Mouse (Mus musculus): ENCODE measurements at regions not wholly inside any gene's neighbourhood (a gene's known extent, or its start where the extent isn't known, plus 50 kb on each side); places are given as distances from the start of the nearest gene placed in this dataset.

DNA sequence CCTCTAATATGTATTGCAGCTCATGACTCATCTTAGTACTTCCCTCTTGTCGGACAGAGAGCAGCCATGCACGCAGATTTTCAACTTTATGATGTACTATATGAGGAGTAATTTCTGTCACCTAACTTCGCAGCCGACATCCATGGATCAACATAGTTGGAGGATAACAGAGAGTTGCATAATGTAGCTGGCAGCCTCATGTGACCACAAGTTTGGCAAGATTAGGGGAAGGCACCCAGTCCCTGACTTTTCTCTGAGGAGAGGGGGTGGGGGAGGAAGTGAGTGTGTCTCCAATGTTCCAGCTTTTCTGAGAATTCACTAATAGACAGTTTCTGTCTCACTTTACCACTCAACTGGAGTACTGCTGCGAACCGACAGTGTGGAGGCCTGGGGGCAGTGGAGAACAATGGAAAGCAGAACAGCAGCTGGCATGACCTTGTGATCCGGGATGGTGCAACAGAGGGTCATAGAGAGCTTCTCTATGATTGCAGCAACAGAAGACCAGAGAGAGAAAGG lies 424.0 kb downstream of the Ptprc start:
- in situ Hi-C loops (cut with MboI, MseI), result no loop called here

- in situ Hi-C loops (cut with MboI, MseI), result no loop called here
Measured at GRCm38 (mm10) chr1:137750894-137751293, 424.6 kb downstream of the Ptprc start.

- in situ Hi-C loops (cut with MboI, MseI), result no loop called here
Measured at GRCm38 (mm10) chr1:137746129-137746528, 429.4 kb downstream of the Ptprc start.

GRCm38 (mm10) chr1:137738157-137738851 lies 437.2 kb downstream of the Ptprc start:
- in situ Hi-C loops (cut with MboI, MseI), result no loop called here

DNA sequence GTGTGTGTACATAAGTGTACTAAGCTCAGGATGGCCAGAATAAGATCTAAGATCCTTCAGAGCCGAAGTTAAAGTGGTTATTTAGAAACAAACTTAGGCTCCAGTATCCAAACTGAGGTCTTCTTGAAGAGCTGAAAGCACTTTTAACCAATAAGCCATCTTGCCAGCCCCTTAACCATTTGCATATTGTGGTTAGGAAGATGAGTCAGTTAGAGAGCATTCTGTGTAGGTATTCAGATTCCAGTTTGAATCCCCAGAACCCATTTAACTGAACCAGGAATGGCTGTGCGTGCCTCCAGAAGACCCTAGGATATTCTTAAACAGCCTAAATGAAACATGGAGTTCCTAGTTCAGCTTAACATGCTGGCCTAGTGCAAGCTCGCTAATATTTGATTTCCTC lies 471.6 kb downstream of the Ptprc start:
- in situ Hi-C loops (cut with MboI, MseI), result no loop called here

GRCm38 (mm10) chr1:137698876-137699275 lies 476.6 kb downstream of the Ptprc start:
- in situ Hi-C loops (cut with MboI, MseI), result loop anchor here (25.0 kb wide), 1 partner anchor 513 kb away; no protein-coding TSS in a partner anchor

GRCm38 (mm10) chr1:137697289-137697688 lies 478.2 kb downstream of the Ptprc start:
- in situ Hi-C loops (cut with MboI, MseI), result loop anchor here (25.0 kb wide), 1 partner anchor 515 kb away; no protein-coding TSS in a partner anchor

GRCm38 (mm10) chr1:137696796-137697195 lies 478.7 kb downstream of the Ptprc start:
- in situ Hi-C loops (cut with MboI, MseI), result loop anchor here (25.0 kb wide), 1 partner anchor 516 kb away; no protein-coding TSS in a partner anchor

- in situ Hi-C loops (cut with MboI, MseI), result loop anchor here (25.0 kb wide), 1 partner anchor 517 kb away; no protein-coding TSS in a partner anchor
Measured at GRCm38 (mm10) chr1:137695751-137696150, 479.8 kb downstream of the Ptprc start.

- in situ Hi-C loops (cut with MboI, MseI), result loop anchor here (25.0 kb wide), 1 partner anchor 520 kb away; no protein-coding TSS in a partner anchor
Measured at GRCm38 (mm10) chr1:137692525-137692924, 483.0 kb downstream of the Ptprc start.

DNA sequence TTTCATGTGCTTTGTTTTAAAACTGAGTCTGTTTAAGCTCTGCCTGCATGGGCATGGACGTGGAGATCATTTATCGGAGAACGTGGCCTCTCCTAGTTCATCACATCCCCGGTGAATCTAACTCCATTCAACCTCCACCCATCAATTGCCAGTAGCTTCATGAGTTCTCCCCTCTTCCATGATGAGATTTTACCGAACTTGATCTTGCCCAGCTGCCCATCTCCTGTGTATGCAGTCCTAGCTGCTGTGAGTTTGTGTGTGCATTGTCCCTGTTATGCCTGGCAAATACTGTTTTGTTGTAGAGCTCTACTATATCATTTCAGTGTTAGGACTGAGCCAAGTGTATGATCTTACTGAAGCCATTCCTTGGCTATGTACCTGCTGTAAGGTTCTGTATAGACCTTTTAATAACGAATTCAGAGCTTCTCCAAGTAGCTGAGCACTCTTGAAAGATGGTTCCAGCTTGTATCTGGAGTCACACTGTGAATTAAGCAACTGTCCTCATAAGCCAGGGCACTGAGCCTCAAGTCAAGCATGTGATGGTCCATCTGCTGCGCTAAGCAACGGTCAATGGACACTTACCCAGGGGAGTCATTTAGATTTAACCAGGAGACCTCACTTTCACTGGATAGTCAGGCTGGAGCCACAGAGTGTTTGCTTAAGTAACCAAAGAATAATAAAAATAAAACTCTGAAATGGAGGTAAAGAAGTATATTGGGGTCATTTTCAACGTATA lies 484.5 kb downstream of the Ptprc start:
- in situ Hi-C loops (cut with MboI, MseI), result loop anchor here (25.0 kb wide), 1 partner anchor 521 kb away; no protein-coding TSS in a partner anchor

GRCm38 (mm10) chr1:137670650-137671049 lies 504.9 kb downstream of the Ptprc start:
- in situ Hi-C loops (cut with MboI, MseI), result loop anchor here (25.0 kb wide), 1 partner anchor 367 kb away; no protein-coding TSS in a partner anchor

GRCm38 (mm10) chr1:137669849-137670248 lies 505.7 kb downstream of the Ptprc start:
- in situ Hi-C loops (cut with MboI, MseI), result loop anchor here (25.0 kb wide), 1 partner anchor 367 kb away; no protein-coding TSS in a partner anchor

DNA sequence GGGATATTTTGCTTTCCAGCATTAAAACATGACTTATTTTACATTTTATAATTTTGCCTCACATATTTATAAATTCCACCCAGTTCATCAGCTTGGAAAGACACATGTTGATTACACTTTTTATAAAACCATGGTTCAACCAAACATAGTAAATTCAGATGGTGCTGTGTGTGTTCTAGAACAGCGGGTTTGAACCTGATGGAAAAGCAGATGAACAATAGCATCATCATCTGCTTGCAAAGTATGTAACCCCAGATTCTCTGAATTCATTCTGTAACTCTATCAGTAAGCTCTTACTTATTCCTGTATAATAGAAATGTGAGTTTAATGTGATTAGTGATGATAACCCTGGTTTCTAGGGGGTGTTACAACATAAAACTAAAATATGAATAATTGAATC lies 517.4 kb downstream of the Ptprc start:
- in situ Hi-C loops (cut with MboI, MseI), result loop anchor here (25.0 kb wide), 1 partner anchor 379 kb away; no protein-coding TSS in a partner anchor

GRCm38 (mm10) chr1:137656900-137657458 lies 518.5 kb downstream of the Ptprc start:
- in situ Hi-C loops (cut with MboI, MseI), result loop anchor here (25.0 kb wide), 1 partner anchor 380 kb away; no protein-coding TSS in a partner anchor

DNA sequence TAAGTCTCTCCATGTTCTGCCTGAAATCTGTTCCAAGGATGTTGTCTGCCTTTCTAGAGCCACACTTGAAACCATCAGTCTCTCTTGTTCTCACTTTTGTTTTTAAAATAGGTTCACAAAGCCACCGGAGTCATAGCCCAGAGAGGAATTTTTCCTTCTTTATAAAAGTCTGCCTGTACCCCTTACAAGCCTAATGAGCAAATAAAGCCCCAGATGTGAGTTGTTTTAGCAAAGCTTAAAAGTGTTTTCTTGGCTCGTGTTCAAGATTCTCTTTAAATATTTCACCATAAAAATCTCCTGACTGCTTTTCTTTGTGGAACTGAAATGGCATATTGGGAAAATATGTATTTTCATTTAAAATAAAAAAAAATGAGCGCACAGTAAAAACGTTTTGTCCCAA lies 521.3 kb downstream of the Ptprc start:
- in situ Hi-C loops (cut with MboI, MseI), result loop anchor here (25.0 kb wide), 1 partner anchor 383 kb away; no protein-coding TSS in a partner anchor

- in situ Hi-C loops (cut with MboI, MseI), result loop anchor here (25.0 kb wide), 1 partner anchor 384 kb away; no protein-coding TSS in a partner anchor
Measured at GRCm38 (mm10) chr1:137653495-137653894, 522.0 kb downstream of the Ptprc start.

GRCm38 (mm10) chr1:137650629-137651028 lies 524.9 kb downstream of the Ptprc start:
- in situ Hi-C loops (cut with MboI, MseI), result loop anchor here (25.0 kb wide), 1 partner anchor 387 kb away; no protein-coding TSS in a partner anchor

- in situ Hi-C loops (cut with MboI, MseI), result loop anchor here (25.0 kb wide), 1 partner anchor 387 kb away; no protein-coding TSS in a partner anchor
Measured at GRCm38 (mm10) chr1:137650082-137650481, 525.4 kb downstream of the Ptprc start.

GRCm38 (mm10) chr1:137648832-137649231 lies 526.7 kb downstream of the Ptprc start:
- in situ Hi-C loops (cut with MboI, MseI), result no loop called here

DNA sequence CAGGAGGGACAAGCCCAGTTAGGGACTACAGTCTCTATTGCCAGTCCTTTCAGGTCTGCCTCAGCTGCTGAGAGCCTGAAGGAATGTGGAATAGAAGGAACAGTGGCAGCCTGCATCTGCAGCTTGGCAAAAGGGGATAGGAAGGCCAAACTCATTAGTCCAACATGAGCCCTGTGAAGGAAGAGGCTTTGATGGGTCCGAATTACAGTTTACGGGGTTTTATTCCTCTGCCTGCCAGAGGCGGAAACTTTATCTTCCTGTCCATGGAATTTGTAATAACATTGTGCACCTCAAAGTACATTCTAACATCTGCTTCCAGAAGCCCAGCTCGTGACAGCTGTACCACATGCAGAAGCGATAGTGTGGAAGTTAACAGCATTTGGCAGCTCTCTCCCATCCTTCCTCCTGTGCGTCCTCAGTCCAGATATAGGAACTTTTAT lies 530.9 kb downstream of the Ptprc start:
- in situ Hi-C loops (cut with MboI, MseI), result no loop called here
